Mouse (Mus musculus) liver, embryonic 15.5 days (tissue): Measurements from ENCODE around the gene Armh3. TPM values are rescaled to one million over a fixed set of nuclear protein-coding genes. Genes with fewer than 3 reads are reported as not detected.
"Not testable (repeated sequence)": the region's sequence is repeated elsewhere in the genome, so short reads cannot be mapped to it uniquely, and the experiment has no call there.

Experiments
- ATAC-seq: fragments of 200-750 bp; cut with Nextera tagmentation; 2 replicates; pipeline ENCODE4 v1.8.0; 2017; ENCODE audit warnings: moderate number of reproducible peaks, mild to moderate bottlenecking, moderate library complexity; ENCODE audit not compliant: insufficient read depth
- H3K27ac ChIP-seq: fragments of 300-500 bp; sonication (generic); replicated peaks from 2 replicates; pipeline ENCODE4 v1.5.1; 2015; ENCODE audit warnings: mild to moderate bottlenecking, inconsistent platforms
- H3K27me3 ChIP-seq: fragments of 300-500 bp; sonication (generic); 2 replicates; pipeline ENCODE4 v1.6.1; 2015; ENCODE audit warnings: mild to moderate bottlenecking, inconsistent platforms
- H3K36me3 ChIP-seq: fragments of 300-500 bp; sonication (generic); replicated peaks from 2 replicates; pipeline ENCODE4 v1.6.1; 2015; ENCODE audit warnings: moderate library complexity, mild to moderate bottlenecking, inconsistent platforms
- H3K4me1 ChIP-seq: fragments of 300-500 bp; sonication (generic); replicated peaks from 2 replicates; pipeline ENCODE4 v1.6.1; 2015; ENCODE audit warnings: inconsistent platforms
- H3K4me2 ChIP-seq: fragments of 300-500 bp; sonication (generic); 2 replicates; pipeline ENCODE4 v1.6.1; 2015; ENCODE audit warnings: moderate library complexity, mild to moderate bottlenecking, inconsistent platforms
- H3K4me3 ChIP-seq: fragments of 300-500 bp; sonication (generic); replicated peaks from 2 replicates; pipeline ENCODE4 v1.5.1; 2015; ENCODE audit warnings: mild to moderate bottlenecking, inconsistent platforms
- H3K9ac ChIP-seq: fragments of 300-500 bp; sonication (generic); 2 replicates; pipeline ENCODE4 v1.6.1; 2015; ENCODE audit warnings: moderate library complexity, mild to moderate bottlenecking, inconsistent platforms
- H3K9me3 ChIP-seq: fragments of 300-500 bp; sonication (generic); replicated peaks from 2 replicates; pipeline ENCODE4 v1.6.1; 2016; ENCODE audit warnings: inconsistent platforms
- WGBS: fragments of 180-500 bp; shearing (Covaris S2); methylation state at CpG from one replicate; pipeline ENCODE4 v1.1.7; 2015; ENCODE audit warnings: mixed read lengths; ENCODE audit not compliant: insufficient replicate concordance; 5-methylcytosine and 5-hydroxymethylcytosine counted together
- polyA plus RNA-seq: library from polyadenylated mRNA; unstranded; fragments of >200 nt; fragmentation: Nextera tagmentation; extraction: Ambion mirVana; gene quantifications from 2 replicates; pipeline ENCODE4 v1.2.1, GENCODE M21; 2015

Gene Armh3
- polyA plus RNA-seq, 1 experiment from 2014 or later, result 4.1 TPM

DNA sequence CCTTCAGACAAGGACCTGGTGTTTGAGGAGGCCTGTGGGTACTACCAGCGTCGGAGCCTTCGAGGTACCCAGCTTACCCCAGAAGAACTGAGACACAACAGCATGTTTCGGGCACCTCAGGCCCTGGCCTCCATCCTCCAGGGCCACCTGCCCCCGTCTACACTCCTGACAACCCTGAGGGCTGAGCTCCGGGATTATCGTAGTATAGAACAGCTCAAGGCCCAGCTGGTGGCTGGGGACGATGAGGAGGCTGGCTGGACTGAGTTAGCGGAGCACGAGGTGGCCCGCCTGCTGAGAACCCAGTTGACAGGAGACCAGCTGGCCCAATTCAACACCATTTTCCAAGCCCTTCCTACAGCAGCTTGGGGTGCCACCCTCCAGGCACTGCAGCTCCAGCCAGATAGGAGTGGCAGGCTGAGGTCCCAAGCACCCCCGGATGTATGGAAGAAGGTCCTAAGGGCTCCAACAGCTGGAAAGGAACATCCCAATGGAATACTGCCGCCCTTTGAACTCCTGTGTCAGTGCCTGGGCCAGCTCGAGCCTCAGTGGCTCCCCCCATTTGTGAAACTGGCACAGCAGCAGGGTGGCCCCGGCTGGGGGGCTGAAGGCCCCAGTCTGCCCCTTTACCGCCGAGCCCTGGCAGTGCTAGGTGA is 6.7 kb upstream of the Armh3 start:
- Histone ChIP-seq H3K9me3 (no peaks in the 10 kb centered on the region), H3K9ac (no peak overlapping the region), H3K36me3 (no peaks in the 10 kb centered on the region), H3K4me2 (0 out of 2 replicates have a peak overlapping the region, but pooled peaks have one; percentile 99), H3K27me3 (0 out of 2 replicates have a peak, but pooled peaks cover 7% of the 10 kb centered on the region), H3K4me1 (peaks cover 30% of the 10 kb centered on the region), H3K27ac (no peak overlapping the region), H3K4me3 (no peak overlapping the region)
- ATAC-seq, result no peak
- 82% methylated on average over 17 of the region's 17 CpGs for WGBS

DNA sequence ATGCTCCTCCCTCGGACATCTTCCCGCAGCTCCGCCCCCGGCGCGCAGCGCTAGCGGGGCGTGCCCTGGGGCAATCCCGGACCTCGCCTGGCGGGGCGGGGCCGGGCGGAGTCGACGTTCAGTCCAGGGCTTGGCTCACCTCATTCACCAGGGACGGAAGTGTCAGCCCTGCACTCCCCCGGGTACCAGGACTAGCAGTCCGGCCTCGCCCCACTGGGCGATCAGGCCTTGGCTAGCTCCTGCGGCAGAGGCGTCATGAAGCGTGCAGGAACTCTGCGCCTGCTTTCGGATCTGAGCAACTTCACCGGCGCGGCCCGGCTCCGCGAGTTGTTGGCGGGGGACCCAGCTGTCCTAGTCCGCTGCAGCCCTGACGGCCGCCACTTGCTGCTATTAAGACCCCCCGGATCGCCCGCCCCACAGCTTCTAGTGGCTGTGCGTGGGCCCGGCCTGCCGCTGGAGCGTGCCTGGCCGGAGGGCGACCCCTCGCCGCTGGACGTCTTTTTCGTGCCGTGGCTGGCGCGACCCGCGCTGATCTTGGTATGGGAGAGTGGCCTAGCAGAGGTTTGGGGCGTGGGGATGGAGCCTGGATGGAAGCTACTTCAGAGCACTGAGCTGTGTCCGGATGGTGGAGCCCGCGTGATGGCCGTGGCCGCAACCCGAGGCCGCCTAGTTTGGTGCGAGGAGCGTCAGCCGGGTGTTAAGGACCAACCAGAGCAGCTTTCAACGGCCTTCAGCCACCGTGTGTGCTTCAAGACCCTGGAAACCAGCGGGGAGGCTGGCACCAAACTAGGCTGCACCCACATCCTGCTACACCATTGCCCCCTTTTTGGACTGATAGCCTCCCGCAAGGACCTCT is 5.3 kb upstream of the Armh3 start, which contains the start of gene Hps6:
Hps6 (plus strand) TSS at position 138 of the 856 bp plus-strand sequence.
- 1% methylated on average over 70 of the region's 70 CpGs for WGBS
- Histone ChIP-seq H3K27ac (peak within 1 kb of the TSS; percentile 57; the same call in 1 of the 2 replicates), H3K4me3 (peak within 1 kb of the TSS; percentile 70), H3K4me2 (peak within 1 kb of the TSS; percentile 99), H3K4me1 (peaks cover 40% of the 10 kb centered on the region), H3K27me3 (0 out of 2 replicates have a peak, but pooled peaks cover 7% of the 10 kb centered on the region), H3K36me3 (no peaks in the 10 kb centered on the region), H3K9me3 (no peaks in the 10 kb centered on the region), H3K9ac (peak within 1 kb of the TSS; percentile 72)
- peak; percentile 88 for ATAC-seq

DNA sequence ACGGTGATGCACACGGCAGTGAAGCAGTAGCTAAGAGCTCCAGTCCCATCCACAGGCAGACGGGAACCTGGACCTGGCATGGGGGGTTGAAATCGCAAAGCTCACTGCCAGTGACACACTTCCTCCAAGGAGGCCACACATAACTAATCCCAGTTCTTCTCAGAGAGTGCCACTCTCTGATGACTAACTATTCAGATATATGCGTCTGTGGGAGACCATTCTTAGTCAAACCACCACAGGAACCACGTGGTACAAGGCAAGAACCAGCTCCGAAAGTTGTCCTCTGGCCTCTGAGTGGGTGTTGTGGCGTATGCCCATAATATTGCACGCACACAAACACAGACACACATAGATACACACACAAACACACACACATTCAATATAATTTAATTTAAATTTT is 4.0 kb upstream of the Armh3 start:
- Histone ChIP-seq H3K4me3 (no peak overlapping the region), H3K36me3 (no peaks in the 10 kb centered on the region), H3K4me2 (no peak overlapping the region), H3K27ac (no peak overlapping the region), H3K9ac (no peak overlapping the region), H3K9me3 (no peaks in the 10 kb centered on the region), H3K27me3 (0 out of 2 replicates have a peak, but pooled peaks cover 7% of the 10 kb centered on the region), H3K4me1 (peaks cover 50% of the 10 kb centered on the region)
- WGBS, result 51% methylated on average over 9 of the region's 9 CpGs
- ATAC-seq, result no peak

DNA sequence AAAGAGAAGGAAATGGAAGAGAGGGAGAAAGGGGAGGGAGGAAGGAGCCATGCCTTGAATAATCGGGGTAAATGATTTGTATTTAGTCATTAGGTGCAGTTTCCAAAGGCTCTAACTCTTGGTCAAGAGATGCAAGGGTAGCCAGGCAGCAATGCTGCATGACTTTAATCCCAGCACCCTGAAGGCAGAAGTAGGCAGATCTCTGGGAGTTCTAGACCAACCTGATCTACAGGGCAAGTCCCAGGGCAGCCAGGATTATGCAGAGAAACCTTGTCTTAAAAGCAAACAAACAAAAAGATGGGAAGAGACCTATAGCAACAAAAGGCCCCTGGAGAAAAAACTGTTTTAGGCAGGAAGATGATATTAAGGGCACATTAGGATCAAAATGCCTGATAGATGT is 1.1 kb upstream of the Armh3 start:
- Histone ChIP-seq H3K9ac (no peak overlapping the region), H3K27me3 (0 out of 2 replicates have a peak, but pooled peaks cover 7% of the 10 kb centered on the region), H3K9me3 (no peaks in the 10 kb centered on the region), H3K4me3 (no peak overlapping the region), H3K4me2 (peak overlapping the region; percentile 85; the same call in 1 of the 2 replicates), H3K27ac (no peak overlapping the region), H3K4me1 (peaks cover 38% of the 10 kb centered on the region), H3K36me3 (no peaks in the 10 kb centered on the region)
- no peak for ATAC-seq
- WGBS, result 32% methylated on average over 1 of the region's 1 CpGs

DNA sequence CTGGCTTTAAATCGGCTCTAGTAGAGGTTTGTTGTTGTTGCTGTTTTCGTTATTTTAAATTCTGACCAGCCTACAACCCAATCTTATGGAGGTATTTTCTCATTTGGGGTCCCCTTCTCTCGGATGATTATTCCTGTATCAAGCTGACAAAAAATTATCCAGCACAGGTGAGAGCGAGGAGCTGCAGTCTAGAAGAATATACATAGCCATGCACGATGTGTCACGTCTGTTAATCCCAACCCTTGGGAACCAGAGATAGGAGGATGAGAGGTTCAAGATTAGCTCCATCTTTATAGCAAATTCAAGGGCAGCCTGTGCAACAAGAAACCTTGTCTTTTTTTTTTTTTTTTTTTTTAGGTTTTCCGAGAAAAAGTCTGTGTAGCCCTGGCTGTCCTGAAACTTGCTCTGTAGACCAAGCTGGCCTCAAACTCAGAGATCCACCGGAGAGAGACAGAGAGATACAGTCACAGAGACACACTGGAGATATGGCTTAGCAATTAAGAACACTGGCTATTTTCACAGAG is 468 bp upstream of the Armh3 start:
- Histone ChIP-seq H3K4me2 (peak overlapping the region; percentile 85), H3K36me3 (no peaks in the 10 kb centered on the region), H3K4me3 (peak overlapping the region; percentile 78), H3K4me1 (peaks cover 32% of the 10 kb centered on the region), H3K9ac (peak overlapping the region; percentile 81), H3K27me3 (0 out of 2 replicates have a peak, but pooled peaks cover 3% of the 10 kb centered on the region), H3K27ac (peak overlapping the region; percentile 87; the same call in 1 of the 2 replicates), H3K9me3 (no peaks in the 10 kb centered on the region)
- WGBS, result 10% methylated on average over 8 of the region's 8 CpGs
- no peak for ATAC-seq

DNA sequence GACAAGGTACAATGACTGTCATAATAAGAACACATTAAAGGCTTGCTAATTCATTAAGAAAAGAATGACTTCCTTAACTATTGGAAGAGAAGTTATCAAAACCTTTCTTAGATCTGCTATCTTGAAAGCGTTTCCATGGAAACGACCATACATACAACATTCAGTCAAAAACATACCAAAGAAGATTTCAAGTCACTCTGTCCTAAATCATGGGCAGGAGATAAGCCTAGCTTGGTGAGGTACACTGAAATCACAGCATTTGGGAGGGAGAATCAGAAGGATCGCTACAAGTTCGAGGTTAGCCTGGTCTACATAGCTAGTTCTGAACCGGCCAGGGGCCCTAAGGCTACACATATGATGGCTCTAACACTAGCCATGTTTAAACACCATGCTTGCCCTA is 923 bp downstream of the Armh3 start:
- peak overlapping the region; percentile 85 for H3K4me2 ChIP-seq
- no peaks in the 10 kb centered on the region for H3K36me3 ChIP-seq
- H3K27me3 ChIP-seq, result 0 out of 2 replicates have a peak, but pooled peaks cover 3% of the 10 kb centered on the region
- H3K4me1 ChIP-seq, result peaks cover 20% of the 10 kb centered on the region
- H3K4me3 ChIP-seq, result peak overlapping the region; percentile 78
- ATAC-seq, result no peak
- H3K27ac ChIP-seq, result peak overlapping the region; percentile 87; the same call in 1 of the 2 replicates
- WGBS, result 45% methylated on average over 5 of the region's 5 CpGs
- H3K9ac ChIP-seq, result peak overlapping the region; percentile 81; the same call in 1 of the 2 replicates
- H3K9me3 ChIP-seq, result no peaks in the 10 kb centered on the region

DNA sequence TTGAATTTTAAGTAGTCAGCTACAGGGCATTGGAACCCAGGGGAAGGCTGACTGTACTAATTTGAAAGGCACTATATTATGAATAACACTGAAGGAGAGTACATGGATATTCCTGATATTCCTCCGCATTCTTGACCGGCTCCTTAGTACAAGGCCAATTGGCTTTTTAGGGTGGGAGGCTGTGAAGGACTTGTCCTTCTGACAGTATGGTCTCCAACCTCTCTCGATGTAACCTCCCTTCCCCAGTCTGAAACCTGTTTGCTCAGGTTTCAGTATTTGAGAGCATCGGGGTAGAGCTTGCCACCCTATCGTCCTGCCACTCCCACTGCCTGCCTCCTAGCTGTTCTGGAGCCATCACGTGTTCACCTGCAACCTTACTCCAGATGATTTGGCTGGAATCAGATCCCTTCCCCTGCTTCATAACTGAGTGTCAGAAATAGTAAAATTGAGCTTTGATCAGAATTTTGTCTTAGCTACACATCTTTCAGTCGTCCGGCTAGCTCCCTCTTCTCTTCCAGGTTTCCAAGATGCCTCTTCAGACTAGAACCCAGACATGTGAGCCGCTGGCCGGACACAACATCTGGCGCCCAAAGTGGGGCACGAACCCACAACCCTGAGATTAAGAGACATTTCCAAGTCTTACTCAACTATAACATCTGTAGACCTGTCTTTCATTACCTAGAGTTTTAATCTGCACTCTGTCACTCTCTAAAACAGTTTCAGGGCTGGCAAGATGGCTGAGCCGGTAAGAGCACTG is 4.1 kb downstream of the Armh3 start:
- H3K36me3 ChIP-seq, result no peaks in the 10 kb centered on the region
- no peak overlapping the region for H3K4me2 ChIP-seq
- peaks cover 15% of the 10 kb centered on the region for H3K4me1 ChIP-seq
- no peaks in the 10 kb centered on the region for H3K9me3 ChIP-seq
- ATAC-seq, result no peak
- H3K27me3 ChIP-seq, result no peaks in the 10 kb centered on the region
- no peak overlapping the region for H3K9ac ChIP-seq
- WGBS, result 85% methylated on average over 13 of the region's 13 CpGs
- H3K4me3 ChIP-seq, result no peak overlapping the region
- no peak overlapping the region for H3K27ac ChIP-seq

DNA sequence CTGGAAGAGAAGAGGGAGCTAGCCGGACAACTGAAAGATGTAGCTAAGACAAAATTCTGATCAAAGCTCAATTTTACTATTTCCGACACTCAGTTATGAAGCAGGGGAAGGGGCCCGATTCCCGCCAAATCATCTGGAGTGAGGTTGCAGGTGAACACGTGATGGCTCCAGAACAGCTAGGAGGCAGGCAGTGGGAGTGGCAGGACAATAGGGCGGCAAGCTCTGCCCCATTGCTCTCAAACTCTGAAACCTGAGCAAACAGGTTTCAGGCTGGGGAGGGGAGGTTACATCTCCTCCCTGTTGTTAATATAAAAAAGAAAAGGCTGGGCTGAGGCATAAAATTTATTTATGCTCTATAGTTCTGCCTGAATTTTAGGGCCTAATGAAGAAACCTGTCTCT is 4.8 kb downstream of the Armh3 start:
- H3K4me2 ChIP-seq, H3K27me3 ChIP-seq, ATAC-seq, H3K27ac ChIP-seq, H3K36me3 ChIP-seq, H3K9me3 ChIP-seq, H3K9ac ChIP-seq, H3K4me1 ChIP-seq, H3K4me3 ChIP-seq: not testable (repeated sequence)
- 68% methylated on average over 6 of the region's 6 CpGs for WGBS

DNA sequence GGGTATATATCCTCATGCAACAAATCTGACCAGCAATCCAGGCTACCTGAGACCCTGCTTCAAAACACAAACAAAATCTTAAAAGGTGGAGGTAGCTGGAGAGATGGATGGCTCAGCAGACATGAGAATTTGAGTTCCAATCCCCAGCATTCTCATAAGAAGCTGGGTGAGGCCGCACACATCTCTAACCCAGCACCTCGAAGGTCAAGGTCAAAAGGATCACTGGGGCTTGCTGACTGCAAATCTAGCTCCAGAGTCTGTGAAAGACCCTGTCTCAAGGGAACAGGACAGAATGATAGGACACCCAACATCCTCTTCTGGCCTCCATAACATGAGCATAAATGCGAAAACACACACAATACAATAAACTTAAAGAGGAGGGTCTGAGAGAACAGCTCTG is 7.1 kb downstream of the Armh3 start:
- no peak overlapping the region for H3K27ac ChIP-seq
- H3K36me3 ChIP-seq, result no peaks in the 10 kb centered on the region
- H3K4me1 ChIP-seq, result no peaks in the 10 kb centered on the region
- no peak overlapping the region for H3K4me3 ChIP-seq
- 76% methylated on average over 3 of the region's 3 CpGs for WGBS
- no peaks in the 10 kb centered on the region for H3K9me3 ChIP-seq
- H3K9ac ChIP-seq, result no peak overlapping the region
- H3K4me2 ChIP-seq, result no peak overlapping the region
- ATAC-seq, result no peak
- H3K27me3 ChIP-seq, result no peaks in the 10 kb centered on the region

DNA sequence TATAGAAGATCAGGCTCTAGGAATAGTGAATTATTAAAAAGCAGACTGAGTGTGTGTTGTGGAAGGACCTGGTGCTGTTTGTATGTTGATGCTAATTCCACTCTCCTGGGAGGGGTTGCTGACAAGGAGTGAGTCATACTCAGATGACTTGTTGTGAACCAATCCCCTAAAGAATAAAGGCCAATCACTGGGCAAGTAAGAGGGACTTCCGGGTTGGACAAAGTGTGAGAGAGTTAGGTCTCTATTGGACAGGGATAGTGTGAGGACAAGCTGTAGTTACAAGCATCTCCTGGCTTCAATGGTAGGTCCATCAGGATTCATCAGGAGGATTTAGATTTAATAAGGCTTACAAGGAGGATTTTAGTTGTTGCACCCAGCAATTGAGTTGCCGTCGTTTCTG is 10.1 kb downstream of the Armh3 start:
- H3K4me1 ChIP-seq, result no peaks in the 10 kb centered on the region
- no peak overlapping the region for H3K4me3 ChIP-seq
- no peak overlapping the region for H3K4me2 ChIP-seq
- no peak for ATAC-seq
- no peaks in the 10 kb centered on the region for H3K36me3 ChIP-seq
- H3K27ac ChIP-seq, result no peak overlapping the region
- 82% methylated on average over 3 of the region's 3 CpGs for WGBS
- H3K9ac ChIP-seq, result no peak overlapping the region
- no peaks in the 10 kb centered on the region for H3K9me3 ChIP-seq
- no peaks in the 10 kb centered on the region for H3K27me3 ChIP-seq
